Mouse (Mus musculus) lung, postnatal 0 days (tissue): Measurements from ENCODE around the gene Plppr1.

ENCODE experiments used
- CTCF ChIP-seq: IDR thresholded peaks from 2 replicates; pipeline ENCODE4 v1.5.1; 2016; ENCODE audit warnings: antibody characterized with exemption, mild to moderate bottlenecking
- EP300 ChIP-seq: IDR thresholded peaks from 2 replicates; pipeline ENCODE4 v1.6.1; 2016; ENCODE audit warnings: antibody characterized with exemption, mild to moderate bottlenecking, control low read depth

GRCm38 (mm10) chr4:49041655-49042054, 17.4 kb upstream of the Plppr1 start:
- TF ChIP-seq CTCF (no peak), EP300 (no peak)
